Mouse (Mus musculus) neural tube, embryonic 10.5 days (tissue): ENCODE measurements at regions not wholly inside any gene's neighbourhood (a gene's known extent, or its start where the extent isn't known, plus 50 kb on each side); places are given as distances from the start of the nearest gene placed in this dataset.

Experiments
- DNase-seq: peaks from one replicate; pipeline ENCODE4 v3.0.0-alpha.2; 2017; ENCODE audit warnings: low spot score; ENCODE audit errors: extremely low spot score

GRCm38 (mm10) chr6:41127816-41128215 lies 92.5 kb upstream of the 2210010C04Rik start:
- no peak for DNase-seq

- no peak for DNase-seq
Observed at GRCm38 (mm10) chr6:41126855-41127254, 91.5 kb upstream of the 2210010C04Rik start.

GRCm38 (mm10) chr6:41121641-41122040 lies 86.3 kb upstream of the 2210010C04Rik start:
- no peak for DNase-seq

- no peak for DNase-seq
Observed at GRCm38 (mm10) chr6:41119176-41119575, 83.9 kb upstream of the 2210010C04Rik start.

GRCm38 (mm10) chr6:41118201-41118976 lies 83.1 kb upstream of the 2210010C04Rik start:
- DNase-seq, result peak; percentile 39

GRCm38 (mm10) chr6:41113943-41114342 lies 78.6 kb upstream of the 2210010C04Rik start:
- DNase-seq, result no peak

GRCm38 (mm10) chr6:41112861-41113610 lies 77.7 kb upstream of the 2210010C04Rik start:
- peak; percentile 54 for DNase-seq

- no peak for DNase-seq
Observed at GRCm38 (mm10) chr6:41111829-41112228, 76.5 kb upstream of the 2210010C04Rik start.

- no peak for DNase-seq
Observed at GRCm38 (mm10) chr6:41108897-41109296, 73.6 kb upstream of the 2210010C04Rik start.

GRCm38 (mm10) chr6:41103689-41104400 lies 68.5 kb upstream of the 2210010C04Rik start:
- DNase-seq, result no peak

- DNase-seq, result no peak
Observed at GRCm38 (mm10) chr6:41101997-41102396, 66.7 kb upstream of the 2210010C04Rik start.

- no peak for DNase-seq
Observed at GRCm38 (mm10) chr6:41100258-41100657, 64.9 kb upstream of the 2210010C04Rik start.

GRCm38 (mm10) chr6:41091177-41091829 lies 56.0 kb upstream of the 2210010C04Rik start:
- no peak for DNase-seq
